Mouse (Mus musculus): ENCODE results near the gene Bmp8b. TPM values are rescaled to one million over a fixed set of nuclear protein-coding genes. Genes with fewer than 3 reads are reported as not detected.

The Bmp8b gene
- polyA plus RNA-seq, 1 experiment from 2014 or later, result not detected

- no peak for ATAC-seq (replicated peaks; ENCODE audit: insufficient number of reproducible peaks, low FRiP score, low TSS enrichment)
- Histone ChIP-seq H3K27ac (ENCODE audit: low read depth, low read length) (no peak overlapping the region), H3K9me3 (replicated peaks; ENCODE audit: control insufficient read depth, low read length) (no peaks in the 10 kb centered on the region), H3K4me2 (no peak overlapping the region), H3K27me3 (ENCODE audit: control insufficient read depth, insufficient read depth, low read length) (peaks cover 20% of the 10 kb centered on the region), H3K9ac (ENCODE audit: low read depth, low read length) (no peak overlapping the region), H3K4me3 (ENCODE audit: low read depth, low read length) (no peak overlapping the region), H3K4me1 (ENCODE audit: control insufficient read depth, insufficient read depth, low read length) (peaks cover 1% of the 10 kb centered on the region; the same call in 1 of the 2 replicates), H3K36me3 (ENCODE audit: control insufficient read depth, insufficient read depth, low read length) (no peaks in the 10 kb centered on the region)
These were observed 66.8 kb downstream of the Bmp8b start for GRCm38 (mm10) chr4:123171811-123172210.

Other genes starting within 250 kb of the Bmp8b start
- 54.1 and 54.8 TPM in 2 replicates for gene Cap1, start 219.1 kb upstream of the Bmp8b start, polyA plus RNA-seq (2014; fragmentation: Nextera tagmentation; extraction: Ambion mirVana)
- gene Mfsd2a, start 144.0 kb upstream of the Bmp8b start, polyA plus RNA-seq (2014; fragmentation: Nextera tagmentation; extraction: Ambion mirVana), result 1.2 and 1.3 TPM in 2 replicates
- 1.8 and 2.1 TPM in 2 replicates for gene Mycl, start 109.5 kb upstream of the Bmp8b start, polyA plus RNA-seq (2014; fragmentation: Nextera tagmentation; extraction: Ambion mirVana)
- gene Trit1, start 88.6 kb upstream of the Bmp8b start, polyA plus RNA-seq (2014; fragmentation: Nextera tagmentation; extraction: Ambion mirVana), result 13.6 and 14.4 TPM in 2 replicates
- not detected in 2 replicates for gene Oxct2b, start 11.1 kb downstream of the Bmp8b start, polyA plus RNA-seq (2014; fragmentation: Nextera tagmentation; extraction: Ambion mirVana)
- gene Ppie, start 34.8 kb downstream of the Bmp8b start, polyA plus RNA-seq (2014; fragmentation: Nextera tagmentation; extraction: Ambion mirVana), result 63.4 and 65.1 TPM in 2 replicates
- 1.9 and 2.4 TPM in 2 replicates for gene Hpcal4, start 78.1 kb downstream of the Bmp8b start, polyA plus RNA-seq (2014; fragmentation: Nextera tagmentation; extraction: Ambion mirVana)
- 0.37 and 0.39 TPM in 2 replicates for gene Nt5c1a, start 96.3 kb downstream of the Bmp8b start, polyA plus RNA-seq (2014; fragmentation: Nextera tagmentation; extraction: Ambion mirVana)
- gene Heyl, start 128.4 kb downstream of the Bmp8b start, polyA plus RNA-seq (2014; fragmentation: Nextera tagmentation; extraction: Ambion mirVana), result 6.2 and 6.7 TPM in 2 replicates
- 64.9 and 83.5 TPM in 2 replicates for gene Pabpc4, start 157.2 kb downstream of the Bmp8b start, polyA plus RNA-seq (2014; fragmentation: Nextera tagmentation; extraction: Ambion mirVana)
- not detected in 2 replicates for gene Oxct2a, start 218.5 kb downstream of the Bmp8b start, polyA plus RNA-seq (2014; fragmentation: Nextera tagmentation; extraction: Ambion mirVana)
- gene Bmp8a, start 238.1 kb downstream of the Bmp8b start, polyA plus RNA-seq (2014; fragmentation: Nextera tagmentation; extraction: Ambion mirVana), result 0.10 TPM in 1 of 2 replicates, not detected in the other

All from heart, embryonic 11.5 days (tissue).